Mouse (Mus musculus) G1E (cell line): ENCODE measurements at regions not wholly inside any gene's neighbourhood (a gene's known extent, or its start where the extent isn't known, plus 50 kb on each side); places are given as distances from the start of the nearest gene placed in this dataset.

Experiments used
- ATAC-seq: 2 replicates; pipeline ENCODE4 v1.8.0; 2016; ENCODE audit warnings: mild to moderate bottlenecking; ENCODE audit not compliant: insufficient number of reproducible peaks, poor library complexity, low FRiP score, severe bottlenecking; ENCODE audit errors: extremely low read depth
- DNase-seq: peaks from one replicate; pipeline ENCODE4 v3.0.0; 2012; ENCODE audit warnings: low spot score
- H3K27me3 ChIP-seq: 2 replicates; pipeline ENCODE4 v1.6.1; 2012; ENCODE audit warnings: mild to moderate bottlenecking, low read length, inconsistent platforms; ENCODE audit not compliant: insufficient read depth
- H3K36me3 ChIP-seq: replicated peaks from 2 replicates; pipeline ENCODE3; 2012; ENCODE audit warnings: mild to moderate bottlenecking, inconsistent platforms
- H3K4me1 ChIP-seq: 2 replicates; pipeline ENCODE4 v1.6.1; 2012; ENCODE audit warnings: low read depth, low read length, inconsistent platforms, mixed read lengths; ENCODE audit not compliant: insufficient read depth
- H3K4me3 ChIP-seq: 2 replicates; pipeline ENCODE4 v1.5.1; 2012; ENCODE audit warnings: low read depth, mild to moderate bottlenecking, inconsistent platforms, low read length, moderate library complexity, mixed read lengths
- H3K9me3 ChIP-seq: replicated peaks from 2 replicates; pipeline ENCODE4 v1.6.1; 2012; ENCODE audit warnings: inconsistent platforms
- CTCF ChIP-seq: IDR thresholded peaks from 2 replicates; pipeline ENCODE4 v1.5.1; 2012; ENCODE audit warnings: low read depth, low read length, inconsistent platforms, mixed read lengths
- GATA1 ChIP-seq: IDR thresholded peaks from 2 replicates; pipeline ENCODE4 v1.6.1; 2012; ENCODE audit warnings: borderline replicate concordance, low read length, inconsistent platforms, mixed read lengths
- GATA2 ChIP-seq: IDR thresholded peaks from 2 replicates; pipeline ENCODE4 v1.6.1; 2012; ENCODE audit warnings: low read depth, low read length, inconsistent platforms, borderline replicate concordance
- POLR2AphosphoS5 ChIP-seq: IDR thresholded peaks from 2 replicates; pipeline ENCODE4 v1.6.1; 2012; ENCODE audit warnings: low read depth, low read length, inconsistent platforms; ENCODE audit not compliant: insufficient replicate concordance
- TAL1 ChIP-seq: conservative IDR thresholded peaks from 2 replicates; pipeline ENCODE4 v1.6.1; 2012; ENCODE audit warnings: low read depth, low read length, inconsistent platforms, mixed read lengths

GRCm38 (mm10) chr5:64478143-64478542 is 322.0 kb downstream of the Tbc1d1 start:
- Histone ChIP-seq H3K4me3 (no peak overlapping the region), H3K4me1 (0 out of 2 replicates have a peak, but pooled peaks cover 5% of the 10 kb centered on the region), H3K9me3 (no peaks in the 10 kb centered on the region), H3K36me3 (no peaks in the 10 kb centered on the region), H3K27me3 (peaks cover 44% of the 10 kb centered on the region)
- TF ChIP-seq TAL1 (no peak), POLR2AphosphoS5 (no peak), GATA2 (no peak), GATA1 (no peak), CTCF (no peak)
- no peak for DNase-seq
- no peak for ATAC-seq

DNA sequence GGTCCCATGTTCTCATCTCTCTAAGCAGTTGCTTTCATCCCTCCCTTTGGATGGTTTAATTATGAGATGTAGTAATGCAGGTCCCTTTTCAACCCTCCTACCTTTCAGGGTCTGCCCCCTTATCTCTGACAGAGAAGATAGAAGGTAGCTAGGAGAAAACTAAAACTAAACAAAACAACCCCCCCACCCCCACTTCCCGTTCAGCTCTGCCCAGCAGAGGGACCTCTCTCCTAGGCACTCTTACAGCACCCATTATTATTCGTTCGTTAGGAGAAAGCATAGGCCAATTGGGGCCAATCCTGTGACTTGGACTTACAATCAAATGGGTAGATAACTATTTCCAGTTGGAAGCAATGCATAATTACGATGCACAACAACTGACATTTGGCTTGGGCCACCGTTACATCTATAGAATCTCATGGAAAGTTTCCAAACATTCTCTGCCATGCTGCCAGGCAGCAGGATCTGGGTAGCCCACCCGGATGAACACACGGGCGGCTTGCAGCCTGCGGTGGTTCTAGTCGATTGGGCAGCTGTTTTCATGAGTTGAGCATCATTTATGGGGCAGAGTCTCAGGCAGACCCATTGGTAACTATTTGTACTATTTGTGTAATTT is 322.6 kb downstream of the Tbc1d1 start:
- no peak for ATAC-seq
- TF ChIP-seq GATA1 (no peak), TAL1 (no peak), POLR2AphosphoS5 (no peak), GATA2 (no peak), CTCF (no peak)
- peaks cover 42% of the 10 kb centered on the region for H3K27me3 ChIP-seq
- H3K4me3 ChIP-seq, result no peak overlapping the region
- H3K9me3 ChIP-seq, result no peaks in the 10 kb centered on the region
- DNase-seq, result no peak
- 0 out of 2 replicates have a peak, but pooled peaks cover 5% of the 10 kb centered on the region for H3K4me1 ChIP-seq
- no peaks in the 10 kb centered on the region for H3K36me3 ChIP-seq

- ATAC-seq, result no peak
- Histone ChIP-seq H3K4me3 (no peak overlapping the region), H3K36me3 (no peaks in the 10 kb centered on the region), H3K27me3 (peaks cover 40% of the 10 kb centered on the region), H3K4me1 (0 out of 2 replicates have a peak, but pooled peaks cover 5% of the 10 kb centered on the region), H3K9me3 (no peaks in the 10 kb centered on the region)
- TF ChIP-seq GATA2 (no peak), GATA1 (no peak), POLR2AphosphoS5 (no peak), TAL1 (no peak), CTCF (no peak)
- no peak for DNase-seq
These were observed 323.2 kb downstream of the Tbc1d1 start for GRCm38 (mm10) chr5:64479315-64479714.

- no peaks in the 10 kb centered on the region for H3K36me3 ChIP-seq
- H3K9me3 ChIP-seq, result no peaks in the 10 kb centered on the region
- TF ChIP-seq CTCF (no peak), TAL1 (no peak), POLR2AphosphoS5 (no peak), GATA2 (no peak), GATA1 (no peak)
- H3K4me1 ChIP-seq, result peaks cover 14% of the 10 kb centered on the region
- H3K27me3 ChIP-seq, result peaks cover 29% of the 10 kb centered on the region
- ATAC-seq (no peak), DNase-seq (no peak)
- no peak overlapping the region for H3K4me3 ChIP-seq
These were observed 318.1 kb upstream of the Klf3 start for GRCm38 (mm10) chr5:64485043-64485442.

DNA sequence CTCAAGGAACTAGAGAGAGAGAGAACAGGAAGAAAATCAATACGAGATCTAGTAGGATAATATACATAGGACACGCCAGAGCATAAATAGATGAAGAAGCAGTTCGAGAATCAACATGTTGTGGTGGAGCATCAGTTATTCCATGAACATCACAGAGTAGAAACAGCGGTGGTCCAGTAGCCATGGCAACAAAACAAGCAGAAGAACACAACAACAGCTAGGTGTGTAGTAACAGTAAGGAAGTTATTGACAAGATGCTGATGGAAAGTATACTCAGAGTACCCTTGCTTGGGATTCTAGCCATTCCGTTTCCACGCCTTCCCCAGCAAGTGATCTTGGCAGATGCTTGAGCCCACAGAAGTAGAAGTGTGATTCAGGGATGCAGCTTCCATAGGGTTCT is 317.3 kb upstream of the Klf3 start:
- DNase-seq (no peak), ATAC-seq (no peak)
- TF ChIP-seq TAL1, result no peak
- TF ChIP-seq POLR2AphosphoS5, result no peak
- no peak for TF ChIP-seq GATA2
- TF ChIP-seq GATA1, result no peak
- Histone ChIP-seq H3K27me3 (peaks cover 21% of the 10 kb centered on the region), H3K9me3 (no peaks in the 10 kb centered on the region), H3K36me3 (no peaks in the 10 kb centered on the region), H3K4me1 (peaks cover 14% of the 10 kb centered on the region), H3K4me3 (no peak overlapping the region)

DNA sequence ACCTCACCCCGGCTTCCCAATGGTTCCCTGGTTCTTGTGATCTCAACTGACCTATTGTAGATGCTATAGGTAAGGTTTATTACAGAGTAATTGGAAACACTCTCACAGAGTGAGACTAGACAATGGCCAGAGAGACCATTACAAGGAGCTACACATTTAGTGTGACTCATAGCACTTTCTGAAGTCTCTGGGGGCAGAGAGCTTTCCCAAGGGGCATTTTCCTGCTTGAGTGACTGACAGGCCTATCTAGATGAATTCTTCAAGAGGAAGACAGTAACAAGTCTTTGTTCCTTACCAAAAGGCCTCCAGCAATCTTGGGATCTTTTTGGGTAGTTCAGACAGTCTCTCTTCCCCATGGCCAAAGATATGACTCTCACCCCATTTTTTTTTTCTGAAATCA is 316.4 kb upstream of the Klf3 start:
- no peak for DNase-seq
- H3K36me3 ChIP-seq, result no peaks in the 10 kb centered on the region

More for the DNA sequence above, 316.4 kb upstream of the Klf3 start:
- H3K27me3 ChIP-seq, result peaks cover 16% of the 10 kb centered on the region
- TF ChIP-seq GATA1, result no peak
- TF ChIP-seq POLR2AphosphoS5, result no peak
- no peak for TF ChIP-seq TAL1
- no peak for TF ChIP-seq CTCF
- no peak for TF ChIP-seq GATA2
- no peak overlapping the region for H3K4me3 ChIP-seq
- no peaks in the 10 kb centered on the region for H3K9me3 ChIP-seq
- H3K4me1 ChIP-seq, result peaks cover 14% of the 10 kb centered on the region
- no peak for ATAC-seq
